Mouse (Mus musculus) retina, embryonic 14.5 days (tissue): ENCODE results near the gene Rbms1.

Source experiments
- DNase-seq: peaks from one replicate; pipeline ENCODE4 v3.0.0-alpha.2; 2015; ENCODE audit warnings: low spot score

Gene Rbms1

DNA sequence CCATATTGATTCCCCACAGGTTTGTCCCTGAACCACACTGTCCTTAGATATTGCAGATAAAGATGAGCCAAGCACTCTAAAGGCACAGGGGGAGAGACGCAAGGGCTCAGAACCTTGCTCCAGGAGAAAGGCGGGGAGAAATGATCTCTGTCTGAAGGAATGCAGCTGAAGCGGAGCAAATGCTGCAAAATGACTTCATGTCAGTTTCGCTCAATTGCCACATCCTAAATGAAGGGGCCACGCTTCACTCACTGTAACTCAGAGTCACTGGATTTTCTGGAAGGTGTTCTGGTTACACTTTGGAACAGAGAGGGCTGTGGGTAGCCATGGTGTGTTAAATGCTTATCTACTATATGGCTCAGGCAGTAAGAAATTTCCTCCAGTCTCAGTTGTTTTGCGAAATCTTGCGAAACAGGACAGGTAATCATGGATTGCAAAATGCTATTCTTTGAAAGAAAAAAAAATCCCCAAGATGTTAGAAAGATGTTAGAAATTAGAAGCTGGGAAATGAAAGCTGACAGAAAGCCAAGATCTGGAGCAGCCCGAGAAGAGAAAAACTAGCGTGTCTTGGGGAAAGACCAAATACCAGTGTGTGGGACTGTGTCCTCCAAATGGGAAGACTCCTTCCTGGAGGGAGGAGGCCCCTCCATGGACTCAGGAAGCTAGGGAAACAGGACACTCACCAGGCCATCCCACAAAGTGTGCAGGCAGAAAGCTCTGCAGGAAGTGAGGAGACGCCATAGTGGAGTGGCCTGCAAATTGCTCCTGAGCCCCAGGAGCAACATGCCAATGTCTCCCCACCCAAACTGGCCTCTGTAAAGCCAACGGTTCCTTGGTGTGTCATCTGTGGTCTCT is 155.4 kb downstream of the Rbms1 start:
- no peak for DNase-seq

GRCm38 (mm10) chr2:60804763-60805162 is 158.2 kb downstream of the Rbms1 start:
- no peak for DNase-seq

GRCm38 (mm10) chr2:60803377-60803776 is 159.6 kb downstream of the Rbms1 start:
- DNase-seq: no peak

- DNase-seq: no peak
Measured at GRCm38 (mm10) chr2:60802828-60803227, 160.2 kb downstream of the Rbms1 start.

DNA sequence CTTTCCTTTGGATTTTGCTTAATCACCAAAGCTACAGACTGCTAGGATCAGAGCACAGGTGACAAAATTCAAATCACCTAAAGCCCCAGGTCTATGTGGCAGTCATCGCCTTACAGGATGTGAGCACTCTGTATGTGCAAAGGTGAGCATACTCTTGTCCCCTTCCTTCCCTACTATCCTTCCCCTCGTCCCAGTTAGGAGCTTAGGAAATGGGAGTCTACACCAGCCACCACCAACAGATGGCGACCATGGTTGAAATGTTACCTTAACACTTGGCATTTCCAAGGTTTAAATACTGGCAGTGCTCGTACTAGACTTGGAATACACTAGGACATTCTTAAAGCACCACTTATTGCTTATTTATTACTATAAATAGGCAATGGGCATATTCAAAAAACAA is 160.8 kb downstream of the Rbms1 start:
- peak; percentile 73 for DNase-seq

DNA sequence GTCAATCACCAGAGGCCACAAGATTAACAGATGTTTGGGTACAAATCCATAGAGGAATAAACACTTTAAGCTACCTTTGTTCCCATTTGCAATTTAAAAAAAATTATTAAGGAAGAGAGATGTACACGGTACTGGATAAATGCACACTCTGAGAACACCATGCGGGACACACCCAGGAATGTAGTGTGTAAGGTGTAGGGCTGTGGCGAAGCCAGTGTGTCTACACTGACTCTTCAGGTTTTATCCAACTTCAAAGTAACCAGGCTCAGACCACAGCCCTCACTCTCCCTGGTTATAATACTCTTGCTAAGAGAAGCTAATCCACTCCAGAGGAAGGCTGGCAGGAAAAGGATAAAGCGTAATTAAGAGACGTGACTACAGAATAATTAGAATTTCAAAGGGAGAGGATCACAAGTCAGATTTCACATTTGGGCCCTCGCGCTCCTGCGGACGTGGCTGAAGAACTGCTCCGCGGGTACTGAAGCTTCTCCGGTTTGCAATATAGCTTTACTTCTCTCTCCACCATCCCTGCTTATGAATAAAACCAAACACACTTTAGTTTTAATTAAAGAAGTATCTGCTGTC is 161.3 kb downstream of the Rbms1 start:
- DNase-seq: no peak

- peak; percentile 46 for DNase-seq
Measured at GRCm38 (mm10) chr2:60800921-60801558, 162.0 kb downstream of the Rbms1 start.

DNA sequence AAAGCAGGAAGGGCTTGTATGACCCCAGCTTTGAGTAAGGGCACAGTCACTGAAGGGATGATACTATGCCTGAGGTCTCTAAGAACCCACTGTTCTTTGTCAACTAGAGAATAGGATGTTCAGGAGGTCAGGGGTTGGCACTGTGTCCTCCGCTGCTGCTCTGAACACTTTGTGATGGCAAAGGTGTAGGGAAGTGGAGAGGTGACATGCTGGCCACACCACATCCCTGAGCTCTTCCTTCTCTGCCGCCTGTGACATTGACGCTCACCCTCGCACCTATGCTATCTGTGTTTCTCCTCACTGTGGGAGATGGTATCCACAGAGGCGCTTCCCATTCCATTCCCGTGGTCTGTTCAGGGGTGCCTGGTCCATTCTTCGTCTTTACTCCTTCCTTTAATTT is 163.2 kb downstream of the Rbms1 start:
- no peak for DNase-seq

DNA sequence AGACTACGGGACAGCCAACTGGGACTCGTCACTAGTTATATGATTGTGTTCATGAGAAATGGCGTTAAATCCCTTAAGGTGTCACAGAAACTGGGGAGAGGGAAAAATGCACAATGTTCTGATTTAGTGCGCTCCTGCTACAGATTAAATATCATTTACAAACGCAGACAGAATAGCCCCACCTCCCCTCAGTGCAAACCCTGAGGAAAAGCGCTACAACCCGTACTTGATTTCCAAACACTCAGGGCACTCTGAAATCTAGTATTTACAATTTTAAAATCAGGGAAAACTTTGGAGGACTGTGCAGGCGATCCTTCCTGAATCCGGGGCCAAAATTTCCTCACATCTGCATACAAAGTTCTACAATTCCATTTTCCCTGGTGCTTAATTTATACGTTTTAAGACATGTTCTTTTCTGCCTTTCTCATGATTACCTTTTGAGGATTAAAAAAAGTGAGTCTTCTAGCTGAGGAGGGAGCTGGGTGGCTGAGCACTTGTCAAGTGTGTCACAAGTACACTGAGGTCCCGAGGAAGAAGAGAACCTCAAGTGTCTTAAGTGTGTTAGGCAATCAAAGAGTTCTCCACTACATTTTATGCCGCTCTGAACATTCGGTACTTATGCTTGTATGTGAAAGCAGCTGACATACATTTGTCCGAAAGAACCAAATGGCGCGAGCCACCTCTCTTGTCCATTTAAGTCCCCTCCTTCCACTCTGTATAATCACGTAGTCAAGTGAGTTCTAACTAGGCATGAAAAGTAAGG is 164.0 kb downstream of the Rbms1 start:
- DNase-seq: no peak

- DNase-seq: peak; percentile 82
Measured at GRCm38 (mm10) chr2:60796969-60797669, 165.9 kb downstream of the Rbms1 start.

DNA sequence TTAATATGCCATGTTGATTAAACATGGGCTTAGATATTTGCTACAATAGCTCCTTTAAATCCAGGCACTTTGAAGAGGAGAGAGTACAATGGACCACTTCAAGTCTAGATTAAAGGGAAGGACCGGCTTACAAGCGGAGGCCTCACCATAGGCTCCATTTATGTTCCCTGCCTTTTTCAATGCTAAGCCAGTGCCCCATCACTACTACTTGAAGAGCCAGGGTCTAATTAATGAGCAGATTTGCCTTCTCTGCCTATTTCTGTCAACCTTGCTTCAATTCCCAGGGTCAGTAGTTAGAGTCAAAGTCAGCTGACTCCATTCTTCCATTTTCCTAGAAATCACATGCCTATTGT is 166.4 kb downstream of the Rbms1 start:
- no peak for DNase-seq

DNA sequence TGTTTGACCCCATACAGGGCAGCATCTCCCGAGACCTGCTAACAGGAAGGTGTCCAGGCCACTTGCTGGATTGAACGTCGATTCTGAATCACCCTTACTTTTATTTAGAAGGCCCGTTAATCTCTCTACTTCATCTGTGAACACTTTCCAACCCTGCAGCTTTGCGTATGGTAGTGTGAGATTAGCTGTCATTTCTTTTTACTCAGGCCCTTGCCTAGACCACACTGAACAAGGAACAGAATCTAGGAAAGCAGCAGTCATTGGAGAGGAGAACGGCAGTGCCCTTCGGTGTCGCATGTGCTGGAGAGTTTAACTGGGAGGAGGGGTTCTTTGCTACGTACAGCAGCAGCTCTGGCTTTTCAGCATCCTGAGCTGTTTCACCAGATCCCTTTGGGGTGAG is 167.1 kb downstream of the Rbms1 start:
- DNase-seq: no peak

DNA sequence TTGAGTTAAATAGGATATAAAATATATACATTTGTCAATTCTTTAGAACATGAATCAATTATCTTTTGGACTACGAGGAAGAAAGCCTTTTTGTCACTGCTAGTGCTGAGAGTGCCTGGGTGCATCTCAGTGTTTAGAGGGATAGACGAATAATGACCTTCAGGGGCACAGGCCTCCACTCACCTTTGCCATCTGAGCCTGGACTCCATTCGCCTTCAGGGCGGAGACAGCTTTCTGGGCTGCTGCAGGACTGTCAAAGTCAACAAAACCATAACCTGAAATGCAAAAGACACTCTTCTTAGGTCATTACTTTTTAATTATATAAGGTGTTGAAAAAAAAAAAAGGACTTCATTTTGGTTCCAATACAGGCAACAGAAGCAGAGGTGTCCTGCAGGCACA is 170.5 kb downstream of the Rbms1 start:
- no peak for DNase-seq

DNA sequence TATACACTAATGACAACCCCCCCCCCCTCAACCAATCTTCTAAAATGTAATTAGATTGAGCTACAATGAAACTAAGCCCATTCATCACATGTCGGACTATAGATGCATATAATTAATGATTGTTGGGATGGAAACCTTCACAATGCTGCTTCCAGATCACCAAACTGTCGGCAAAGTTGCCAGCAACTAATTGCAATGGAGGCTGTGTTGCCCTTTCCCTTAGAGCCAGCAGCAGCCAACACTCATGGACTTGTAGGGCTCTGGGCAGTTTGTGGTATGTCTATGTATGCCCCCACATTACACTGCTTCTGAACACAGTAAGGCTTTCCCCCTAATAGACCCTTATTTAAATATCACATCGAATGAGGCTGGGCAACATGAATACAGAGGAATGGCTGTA is 173.9 kb downstream of the Rbms1 start:
- DNase-seq: no peak

DNA sequence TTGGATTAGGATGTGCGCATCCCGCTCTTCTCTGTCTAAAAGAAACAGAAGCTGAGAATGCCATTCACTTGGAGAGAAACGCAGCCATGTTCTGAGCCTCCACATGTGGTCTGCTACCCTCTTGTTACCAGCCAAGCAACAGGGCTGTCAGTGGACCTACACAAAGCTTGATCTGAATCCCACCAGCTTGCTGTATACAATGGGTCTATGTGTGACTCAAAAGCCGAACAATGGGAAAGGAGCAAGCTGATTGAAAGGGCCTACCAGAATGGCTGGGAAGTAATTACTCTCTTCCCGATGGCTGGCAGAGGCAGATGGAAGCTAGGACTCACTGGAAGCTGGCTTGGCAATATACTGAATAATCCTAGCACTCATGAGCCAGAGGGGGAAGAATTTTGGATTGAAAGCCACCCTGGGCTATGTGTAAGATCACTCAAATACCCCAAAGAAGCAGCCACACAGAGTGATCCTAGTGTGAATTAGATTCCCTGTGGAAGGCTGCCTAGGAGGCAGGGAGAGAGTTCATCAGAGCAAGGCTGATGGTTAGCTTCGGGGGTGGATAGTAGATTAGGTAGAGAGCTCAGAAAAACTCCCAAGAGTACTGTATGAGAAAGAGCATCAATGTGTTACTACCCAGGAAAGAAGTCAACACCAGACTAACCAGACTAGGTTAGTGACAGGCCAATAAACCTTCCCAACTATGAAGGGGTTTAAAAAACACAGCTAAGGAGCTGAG is 174.7 kb downstream of the Rbms1 start:
- peak; percentile 40 for DNase-seq

DNA sequence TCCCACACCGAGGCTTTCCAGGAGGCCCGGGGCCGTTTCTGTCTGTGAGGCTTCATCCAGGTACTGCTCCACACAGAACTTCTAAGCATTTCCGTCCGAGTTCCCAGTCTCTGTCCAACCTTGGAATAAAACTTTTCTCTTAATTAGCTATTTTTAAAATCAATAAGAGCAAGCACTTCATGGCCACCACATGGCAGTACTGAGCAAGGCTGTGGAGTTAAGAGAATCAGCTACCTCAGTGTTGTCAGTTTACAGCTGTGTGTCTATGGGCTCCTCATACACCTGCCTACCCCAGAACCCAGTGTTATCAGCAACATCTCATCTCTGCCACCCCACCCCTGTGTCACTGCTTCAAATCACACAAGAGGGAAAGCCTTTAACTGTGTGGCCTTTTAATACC is 175.9 kb downstream of the Rbms1 start:
- DNase-seq: no peak

DNA sequence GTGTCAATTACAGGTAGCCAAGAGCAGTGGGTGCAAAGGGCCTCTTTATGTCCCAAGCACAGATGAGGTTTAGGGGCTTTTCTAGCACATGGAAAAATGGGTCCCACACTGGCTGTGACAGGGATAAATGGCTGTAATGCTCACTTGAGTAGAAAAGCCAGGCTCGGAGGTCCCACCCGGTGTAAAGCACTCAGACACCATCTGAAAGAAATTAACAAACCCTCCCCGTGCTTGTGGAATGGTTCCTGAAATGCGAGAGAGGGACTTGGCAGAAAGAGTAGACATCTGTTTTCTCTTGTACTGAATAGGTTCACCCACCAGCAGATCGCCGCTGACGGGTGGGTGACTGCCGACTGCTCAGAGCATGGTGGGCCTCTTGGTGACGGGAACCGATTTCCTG is 176.7 kb downstream of the Rbms1 start:
- DNase-seq: no peak

GRCm38 (mm10) chr2:60774501-60774900 is 188.5 kb downstream of the Rbms1 start:
- DNase-seq: no peak

- no peak for DNase-seq
Measured at GRCm38 (mm10) chr2:60773592-60773991, 189.4 kb downstream of the Rbms1 start.

DNA sequence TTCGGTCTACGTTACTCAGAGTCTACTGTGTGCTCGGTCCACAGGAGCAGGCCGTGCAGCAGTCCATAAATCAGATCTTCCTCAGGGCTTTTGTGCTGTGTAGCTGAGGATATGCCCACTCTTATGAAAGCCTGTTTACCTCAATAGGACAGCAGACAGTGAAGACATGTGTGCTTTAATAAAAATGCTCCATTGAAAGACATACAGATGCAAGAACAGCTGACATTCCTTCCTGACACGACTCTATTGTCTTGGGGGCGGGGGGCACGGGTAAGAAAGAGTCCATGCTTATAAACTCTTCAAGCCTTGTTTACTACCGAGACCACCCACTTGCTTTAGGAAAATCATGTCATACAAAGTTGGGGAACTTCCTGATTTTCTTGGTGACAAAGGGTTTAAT is 196.6 kb downstream of the Rbms1 start:
- peak; percentile 4 for DNase-seq

- DNase-seq: no peak
Measured at GRCm38 (mm10) chr2:60756218-60756617, 206.8 kb downstream of the Rbms1 start.
